Mouse (Mus musculus): ENCODE data around the gene Arhgap31.
A peak's percentile ranks its signal among the peaks of the same experiment; 100 is the strongest.

The Arhgap31 gene

GRCm38 (mm10) chr16:38712581-38713403, at the start of gene Arhgap31:
TSS of gene Arhgap31 (minus strand) at chr16:38713274.
- DNase-seq, result peak; percentile 68 to 72

- DNase-seq, result no peak
Measured at GRCm38 (mm10) chr16:38762401-38762800, 49.3 kb upstream of the Arhgap31 start.

- no peak for DNase-seq
Measured at GRCm38 (mm10) chr16:38761972-38762371, 48.9 kb upstream of the Arhgap31 start.

- DNase-seq, result no peak
Measured at GRCm38 (mm10) chr16:38760834-38761375, 47.8 kb upstream of the Arhgap31 start.

DNA sequence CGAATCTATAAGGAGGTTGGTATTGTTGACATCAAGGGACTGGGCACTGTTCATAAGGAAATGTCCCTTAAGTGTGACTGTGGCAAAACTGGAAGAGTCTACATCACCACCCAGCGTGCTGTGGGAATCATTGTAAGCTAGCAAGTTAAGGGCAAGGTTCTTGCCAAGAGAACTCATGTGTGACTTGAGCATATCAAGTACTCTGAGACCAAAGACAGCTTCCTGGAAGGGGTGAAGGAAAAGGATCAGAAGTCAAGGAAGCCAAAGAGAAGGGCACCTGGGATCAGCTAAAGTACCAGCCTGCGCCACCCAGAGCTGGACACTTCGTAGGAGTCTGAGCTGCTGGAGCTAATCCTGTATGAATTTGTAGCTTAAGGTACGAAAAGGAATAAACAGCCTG, 47.2 kb upstream of the Arhgap31 start:
- DNase-seq, result no peak

GRCm38 (mm10) chr16:38758104-38758861, 45.2 kb upstream of the Arhgap31 start:
- no peak for DNase-seq

- DNase-seq, result no peak
Measured at GRCm38 (mm10) chr16:38757626-38758025, 44.6 kb upstream of the Arhgap31 start.

DNA sequence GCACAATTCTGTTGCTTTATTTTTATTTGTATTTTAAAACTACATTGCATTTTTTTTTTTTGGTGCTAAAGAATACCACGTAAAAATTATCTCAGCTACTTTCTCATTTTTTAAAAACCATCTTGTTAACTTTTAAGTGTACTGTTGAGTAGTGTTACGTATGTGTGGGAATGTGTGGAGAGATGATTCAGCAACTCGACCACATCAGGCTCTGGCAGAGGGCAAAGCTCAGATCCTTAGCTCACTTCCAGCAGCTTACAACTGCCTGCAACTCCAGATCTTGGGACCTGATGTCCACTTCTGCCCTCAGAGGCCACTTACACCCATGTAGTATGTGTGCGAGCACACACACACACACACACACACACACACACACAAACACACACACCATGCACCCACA, 43.5 kb upstream of the Arhgap31 start:
- DNase-seq, result no peak

DNA sequence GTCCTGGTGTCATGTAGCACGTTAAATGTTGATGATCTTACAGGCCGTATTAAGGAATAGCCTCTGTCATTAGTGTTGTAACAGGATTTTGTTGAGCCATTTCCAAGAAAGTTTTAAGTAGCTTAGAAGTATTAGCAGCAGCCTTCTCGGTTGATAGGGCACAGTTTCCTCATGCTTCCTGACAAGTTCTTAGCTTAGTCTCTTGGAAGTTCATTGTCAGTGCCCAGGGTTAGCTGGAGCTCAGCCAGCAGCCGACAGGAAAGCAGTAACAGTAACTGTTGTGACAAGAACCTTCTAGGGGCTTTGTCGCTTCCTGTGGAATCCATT, 43.1 kb upstream of the Arhgap31 start:
- DNase-seq, result peak in 1 of 2 experiments; percentile 22

DNA sequence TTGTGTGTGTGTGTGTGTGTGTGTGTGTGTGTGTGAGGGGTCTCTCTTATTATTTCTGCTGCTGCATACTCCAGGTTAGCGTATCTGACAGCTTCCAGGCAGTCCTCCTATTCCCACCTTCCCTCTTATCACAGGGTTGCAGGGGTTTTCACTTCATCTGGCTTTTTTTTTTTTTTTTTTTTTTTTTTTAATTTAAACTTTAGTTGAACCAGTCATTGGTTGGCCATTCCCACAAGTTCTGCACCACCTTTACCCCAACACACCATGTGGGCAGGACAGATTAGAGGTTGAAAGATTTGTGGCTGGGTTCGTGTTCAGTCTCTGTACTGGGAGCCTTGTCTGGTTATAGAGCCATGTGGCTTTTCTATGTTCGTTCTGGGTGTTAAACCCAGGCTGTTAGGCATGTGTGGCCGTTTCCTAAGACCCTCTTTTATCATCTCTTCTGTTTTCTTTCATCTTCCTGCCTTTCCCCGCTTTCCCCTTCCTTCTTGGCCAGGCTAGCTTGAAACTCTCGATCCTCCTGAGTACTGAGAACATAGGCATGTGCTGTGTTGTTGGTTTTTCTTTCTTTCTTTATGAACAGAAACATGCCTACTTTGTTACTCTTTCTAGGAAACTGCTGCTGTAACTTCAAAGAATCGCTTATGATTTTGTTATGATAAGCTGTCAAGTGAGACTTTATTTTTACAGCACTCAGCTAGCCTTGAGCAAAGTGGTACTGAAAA, 42.5 kb upstream of the Arhgap31 start:
- no peak for DNase-seq

- DNase-seq, result peak in 1 of 2 experiments; percentile 22
Measured at GRCm38 (mm10) chr16:38753631-38754030, 40.6 kb upstream of the Arhgap31 start.

DNA sequence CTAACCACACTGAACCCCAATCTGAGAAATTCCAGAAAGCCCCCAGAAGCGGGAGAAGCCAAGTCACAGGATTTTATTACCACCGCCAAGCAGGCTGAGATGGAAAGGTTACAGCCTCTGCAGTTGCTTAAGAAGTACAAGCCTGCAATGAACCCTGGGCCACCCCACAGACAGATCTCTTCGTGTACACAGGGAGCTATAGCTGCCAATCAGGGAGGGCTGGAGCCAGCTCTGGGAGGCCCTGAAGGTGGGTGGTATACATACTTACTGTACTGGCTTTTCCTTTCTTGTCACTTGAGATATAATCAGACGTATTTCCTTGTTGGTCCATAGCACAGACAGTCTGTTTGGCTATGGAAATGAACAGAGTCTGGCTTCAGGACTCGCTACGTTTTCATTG, 37.7 kb upstream of the Arhgap31 start:
- DNase-seq, result no peak

- DNase-seq, result no peak
Measured at GRCm38 (mm10) chr16:38743941-38744673, 31.0 kb upstream of the Arhgap31 start.

- DNase-seq, result peak; percentile 34 to 47
Measured at GRCm38 (mm10) chr16:38742659-38743131, 29.6 kb upstream of the Arhgap31 start.

DNA sequence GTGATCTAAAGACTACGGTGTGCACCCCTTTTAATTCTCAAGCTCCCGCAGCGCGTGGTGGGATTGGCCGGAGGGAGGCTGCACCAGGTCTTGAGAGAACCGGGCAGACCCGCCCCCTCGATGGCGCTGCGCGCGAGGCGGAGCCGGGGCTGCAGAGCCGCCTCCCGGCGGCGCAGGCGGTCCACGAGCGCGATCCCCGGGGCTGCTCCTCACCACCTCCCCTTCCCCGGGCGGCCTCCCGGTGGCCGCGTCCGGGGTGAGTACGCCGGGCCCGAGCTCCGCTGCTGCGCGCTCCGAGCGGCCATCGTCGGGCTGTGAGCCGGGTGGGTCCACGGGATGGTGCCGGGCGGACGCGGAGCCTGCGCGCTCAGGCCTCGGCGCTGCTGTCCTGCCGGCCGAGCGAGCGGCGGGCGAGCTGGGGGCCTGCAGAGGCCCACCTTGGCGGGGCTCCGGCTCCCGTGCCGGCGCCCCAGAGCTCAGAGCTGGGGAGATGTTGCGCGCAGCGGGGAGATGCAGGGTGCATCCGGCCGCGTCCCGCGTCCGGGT, 29.1 kb upstream of the Arhgap31 start, which contains the start of gene B4galt4:
Gene B4galt4, plus strand, starts transcription at position 152 of the 546 bp plus-strand sequence.
- peak; percentile 79 to 86 for DNase-seq

DNA sequence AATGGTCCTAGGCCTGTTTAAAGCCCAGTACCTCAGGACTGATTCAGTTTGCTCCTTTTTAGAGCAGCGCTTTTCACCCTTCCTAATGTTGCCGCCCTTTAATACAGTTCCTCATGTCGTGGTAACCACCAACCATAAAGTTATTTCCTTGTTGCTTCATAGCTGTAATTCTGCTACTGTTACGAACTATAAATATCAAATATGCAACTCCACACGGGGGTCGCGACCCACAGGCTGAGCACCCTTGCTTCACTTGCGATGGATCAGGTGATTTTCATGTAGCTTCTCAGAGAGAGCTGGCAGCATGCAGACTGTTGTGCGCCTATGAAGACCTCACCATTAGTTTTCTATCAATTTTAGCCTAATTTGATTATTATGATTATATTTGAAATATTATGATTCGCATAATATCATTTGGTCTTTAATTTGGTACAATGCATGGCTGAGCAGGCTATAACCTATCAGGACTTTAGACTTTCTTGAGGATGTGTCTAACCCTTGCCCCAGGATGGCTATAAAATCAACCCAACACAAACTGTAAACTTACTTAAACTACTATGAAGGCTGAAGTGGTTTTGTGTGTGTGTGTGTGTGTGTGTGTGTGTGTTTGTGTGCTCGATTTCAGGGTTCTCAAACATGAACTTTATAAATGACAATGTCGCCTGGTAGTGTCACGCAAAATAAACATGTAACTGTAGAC, 28.3 kb upstream of the Arhgap31 start:
- DNase-seq, result no peak

- no peak for DNase-seq
Measured at GRCm38 (mm10) chr16:38730921-38731320, 17.8 kb upstream of the Arhgap31 start.

DNA sequence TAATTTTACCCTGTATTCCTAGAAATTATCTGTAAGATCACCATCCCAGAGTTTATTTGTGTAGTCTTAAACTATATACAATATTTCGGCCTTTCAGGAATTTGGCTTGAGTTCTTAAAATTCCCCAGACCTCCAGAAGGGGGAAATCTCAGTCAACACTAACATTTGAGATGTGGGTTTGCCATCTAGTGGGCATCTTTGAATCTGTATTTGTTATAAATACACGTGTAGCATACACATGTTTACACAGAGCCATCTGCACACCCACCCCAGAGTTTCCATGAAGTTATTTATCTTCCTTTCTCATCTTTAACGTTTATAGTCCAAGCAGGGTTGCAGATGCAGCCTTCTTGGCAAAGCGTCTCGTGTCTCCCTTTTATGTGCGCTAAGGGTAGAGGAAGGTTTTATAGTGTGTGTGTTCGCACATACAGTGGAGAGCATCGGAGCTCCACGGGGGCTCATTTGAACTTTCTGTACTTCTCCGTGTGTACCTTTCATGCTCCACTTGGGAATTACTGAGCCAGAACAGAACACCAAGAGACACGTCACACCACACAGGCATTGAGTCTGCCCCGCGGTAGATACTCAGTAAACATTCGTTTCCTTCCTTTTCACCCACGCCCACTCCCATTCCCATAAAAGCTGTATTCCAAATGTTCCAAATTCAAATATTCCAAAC, 16.7 kb upstream of the Arhgap31 start:
- DNase-seq, result peak; percentile 55 to 75

DNA sequence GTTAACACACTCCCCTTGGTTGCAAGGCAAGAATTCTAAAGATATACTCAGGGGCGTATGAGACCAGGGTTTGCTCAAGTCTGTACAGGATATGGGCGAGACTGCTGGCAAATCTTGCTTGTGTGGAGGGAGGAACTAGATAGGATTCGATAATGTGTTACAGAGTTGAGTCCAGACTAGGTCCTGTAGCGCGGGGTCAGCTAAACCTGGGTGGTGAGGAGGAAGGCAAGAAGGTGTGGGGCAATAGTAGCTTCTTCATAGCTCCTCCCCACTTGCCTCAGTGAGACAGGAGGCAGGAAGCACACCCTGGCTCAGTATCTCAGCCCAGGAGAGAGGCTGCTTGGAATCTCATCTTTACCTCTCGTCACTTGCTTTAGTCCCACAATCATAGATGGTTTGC, 16.1 kb upstream of the Arhgap31 start:
- DNase-seq, result no peak

- no peak for DNase-seq
Measured at GRCm38 (mm10) chr16:38728576-38729132, 15.6 kb upstream of the Arhgap31 start.

Measured in cerebellum, postnatal 10 days (tissue).